Mouse (Mus musculus): ENCODE measurements at regions not wholly inside any gene's neighbourhood (a gene's known extent, or its start where the extent isn't known, plus 50 kb on each side); places are given as distances from the start of the nearest gene placed in this dataset.

- TF ChIP-seq POLR2A (IDR thresholded peaks at IDR 0.05; ENCODE audit: borderline replicate concordance, insufficient read depth, low read length) (no peak), CTCF (IDR thresholded peaks at IDR 0.05; ENCODE audit: borderline replicate concordance, insufficient read depth, low read depth, low read length) (no peak)
Observed at GRCm38 (mm10) chr10:116701281-116701680, 120.0 kb upstream of the Cnot2 start.
